Mouse (Mus musculus) spleen, adult 2 months (tissue): ENCODE measurements around the gene Maml3.

Experiments
- CTCF ChIP-seq: fragments of 200-500 bp; IDR thresholded peaks from 2 replicates; pipeline ENCODE4 v1.5.1; 2011; ENCODE audit warnings: mild to moderate bottlenecking, inconsistent platforms; ENCODE audit not compliant: insufficient read depth, insufficient read length, insufficient replicate concordance; ENCODE audit errors: extremely low read depth
- POLR2A ChIP-seq: fragments of 200-500 bp; IDR thresholded peaks from 2 replicates; pipeline ENCODE4 v1.6.1; 2011; ENCODE audit warnings: low read depth, low read length, inconsistent platforms

- TF ChIP-seq POLR2A (no peak), CTCF (no peak)
Observed at GRCm38 (mm10) chr3:51881393-51881792, 223.5 kb downstream of the Maml3 start.
